Mouse (Mus musculus) midbrain, embryonic 16.5 days (tissue): ENCODE measurements around the gene Spred2. TPM values are rescaled to one million over a fixed set of nuclear protein-coding genes. Genes with fewer than 3 reads are reported as not detected.
"Not testable (repeated sequence)": the region's sequence is repeated elsewhere in the genome, so short reads cannot be mapped to it uniquely, and the experiment has no call there.

Experiments
- ATAC-seq: fragments of 200-750 bp; cut with Nextera tagmentation; 2 replicates; pipeline ENCODE4 v1.8.0; 2017; ENCODE audit warnings: moderate TSS enrichment
- H3K27ac ChIP-seq: fragments of 300-500 bp; sonication (generic); 2 replicates; pipeline ENCODE4 v1.5.1; 2014; ENCODE audit warnings: mild to moderate bottlenecking, low read length, mixed read lengths
- H3K27me3 ChIP-seq: fragments of 300-500 bp; sonication (generic); 2 replicates; pipeline ENCODE4 v1.6.1; 2014; ENCODE audit warnings: low read depth, low read length, mixed read lengths; ENCODE audit not compliant: control insufficient read depth, insufficient read depth
- H3K36me3 ChIP-seq: fragments of 300-500 bp; sonication (generic); 2 replicates; pipeline ENCODE4 v1.6.1; 2014; ENCODE audit warnings: mild to moderate bottlenecking, low read length, moderate library complexity, mixed read lengths; ENCODE audit not compliant: control insufficient read depth, insufficient read depth
- H3K4me1 ChIP-seq: fragments of 300-500 bp; sonication (generic); 2 replicates; pipeline ENCODE4 v1.6.1; 2014; ENCODE audit warnings: mild to moderate bottlenecking, low read length, mixed read lengths; ENCODE audit not compliant: control insufficient read depth, insufficient read depth
- H3K4me2 ChIP-seq: fragments of 300-500 bp; sonication (generic); 2 replicates; pipeline ENCODE4 v1.6.1; 2014; ENCODE audit warnings: mild to moderate bottlenecking, low read length, mixed read lengths
- H3K4me3 ChIP-seq: fragments of 300-500 bp; sonication (generic); 2 replicates; pipeline ENCODE4 v1.5.1; 2014; ENCODE audit warnings: low read depth, mild to moderate bottlenecking, low read length, moderate library complexity, mixed read lengths
- H3K9ac ChIP-seq: fragments of 300-500 bp; sonication (generic); 2 replicates; pipeline ENCODE4 v1.6.1; 2014; ENCODE audit warnings: low read depth, low read length, mixed read lengths
- H3K9me3 ChIP-seq: fragments of 300-500 bp; sonication (generic); replicated peaks from 2 replicates; pipeline ENCODE4 v1.6.1; 2014; ENCODE audit warnings: mild to moderate bottlenecking, low read length, mixed read lengths; ENCODE audit not compliant: control insufficient read depth, poor library complexity, severe bottlenecking
- WGBS: fragments of 180-500 bp; shearing (Covaris S2); extraction: QIAGEN DNeasy Blood & Tissue Kit; methylation state at CpG from one replicate; pipeline ENCODE4 v1.1.7; 2014; 5-methylcytosine and 5-hydroxymethylcytosine counted together
- polyA plus RNA-seq: library from polyadenylated mRNA; unstranded; fragments of >200 nt; fragmentation: Nextera tagmentation; extraction: Ambion mirVana; gene quantifications from 2 replicates; pipeline ENCODE4 v1.2.1, GENCODE M21; 2015

Gene Spred2
- polyA plus RNA-seq, 1 experiment from 2014 or later = 4.8 TPM

DNA sequence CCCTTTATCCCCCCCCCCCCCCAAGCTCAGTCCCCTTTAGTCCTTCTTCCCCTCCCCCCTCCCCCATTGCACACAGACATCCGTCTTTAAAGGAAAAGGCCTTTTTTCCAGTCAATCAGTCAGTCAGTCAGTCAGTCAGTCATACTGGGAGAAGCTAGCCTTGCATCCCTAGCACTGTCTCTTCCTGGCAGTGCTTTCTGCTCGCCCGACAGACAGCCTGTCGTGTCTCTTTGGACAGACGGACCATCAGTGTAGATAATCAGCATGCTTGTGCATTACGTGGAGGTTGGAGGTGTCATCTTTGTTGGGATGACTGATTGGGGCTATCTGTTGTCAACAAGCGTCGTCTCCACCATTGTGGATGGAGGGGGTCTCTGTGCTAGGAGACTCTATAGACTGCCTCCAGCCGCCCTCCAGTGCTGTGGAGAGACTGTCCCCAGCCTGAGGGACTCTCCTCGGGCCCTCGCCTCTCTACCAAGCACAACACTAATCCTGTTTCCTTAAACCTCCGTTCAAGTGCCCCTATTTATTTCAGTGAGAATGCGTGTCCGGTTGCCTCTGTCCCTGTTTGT lies 98.8 kb downstream of the Spred2 start:
- no peak overlapping the region for H3K9ac ChIP-seq
- H3K4me1 ChIP-seq = no peaks in the 10 kb centered on the region
- WGBS = 83% methylated on average over 14 of the region's 14 CpGs
- H3K36me3 ChIP-seq = peaks cover 42% of the 10 kb centered on the region
- no peaks in the 10 kb centered on the region for H3K27me3 ChIP-seq
- ATAC-seq = no peak
- H3K4me3 ChIP-seq = no peak overlapping the region
- no peak overlapping the region for H3K27ac ChIP-seq
- H3K4me2 ChIP-seq = no peak overlapping the region
- peaks cover 33% of the 10 kb centered on the region for H3K9me3 ChIP-seq

DNA sequence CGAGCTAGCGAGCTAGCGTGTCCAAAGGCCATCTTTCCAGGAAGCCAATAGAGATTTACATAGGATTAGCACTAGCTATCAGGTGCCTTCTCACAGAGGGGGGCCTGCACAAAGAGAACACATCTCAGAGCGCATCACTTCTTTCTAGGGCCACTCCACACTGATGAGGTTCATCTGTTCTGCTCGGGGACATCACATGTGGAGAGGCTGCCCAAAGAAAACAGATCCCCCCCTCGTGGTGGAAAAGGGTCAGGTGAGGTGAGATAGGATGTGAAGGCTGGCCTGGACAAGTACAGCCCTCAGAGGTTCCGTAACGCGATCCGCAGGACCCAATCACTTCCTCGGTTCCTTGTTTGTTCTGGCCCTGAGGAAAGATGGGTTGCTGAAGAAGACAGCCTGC lies 101.7 kb downstream of the Spred2 start:
- H3K36me3 ChIP-seq = peaks cover 13% of the 10 kb centered on the region
- no peak overlapping the region for H3K4me2 ChIP-seq
- H3K4me1 ChIP-seq = no peaks in the 10 kb centered on the region
- 57% methylated on average over 11 of the region's 11 CpGs for WGBS
- no peak overlapping the region for H3K9ac ChIP-seq
- H3K27me3 ChIP-seq = no peaks in the 10 kb centered on the region
- no peak overlapping the region for H3K27ac ChIP-seq
- no peak overlapping the region for H3K4me3 ChIP-seq
- H3K9me3 ChIP-seq = peaks cover 9% of the 10 kb centered on the region
- no peak for ATAC-seq

DNA sequence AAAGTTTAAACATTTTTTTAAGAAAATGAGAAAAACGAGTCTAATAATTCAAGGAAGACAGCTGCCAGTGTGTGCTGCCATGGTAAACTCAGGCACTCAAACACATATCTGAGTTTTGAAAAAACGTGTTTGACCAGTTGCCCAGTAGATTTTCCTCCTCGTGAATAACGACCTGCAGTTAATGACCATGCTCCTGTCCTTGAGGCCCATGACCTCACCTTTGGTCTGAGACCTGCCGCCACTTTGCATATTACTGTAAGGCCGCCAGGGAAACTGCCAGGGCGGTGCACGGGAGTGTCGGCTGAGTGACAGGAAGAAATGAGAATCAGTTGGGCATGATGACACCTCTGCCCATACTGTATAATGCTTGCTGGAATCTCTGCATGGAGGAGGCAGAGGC lies 103.5 kb downstream of the Spred2 start:
- Histone ChIP-seq H3K9ac (no peak overlapping the region), H3K4me1 (no peaks in the 10 kb centered on the region), H3K4me3 (no peak overlapping the region), H3K4me2 (no peak overlapping the region), H3K27ac (no peak overlapping the region), H3K36me3 (peaks cover 3% of the 10 kb centered on the region; the same call in 1 of the 2 replicates), H3K9me3 (no peaks in the 10 kb centered on the region), H3K27me3 (no peaks in the 10 kb centered on the region)
- ATAC-seq = no peak
- WGBS = 82% methylated on average over 9 of the region's 9 CpGs

GRCm38 (mm10) chr11:20028396-20028795 lies 104.2 kb downstream of the Spred2 start:
- no peak overlapping the region for H3K27ac ChIP-seq
- no peak overlapping the region for H3K4me2 ChIP-seq
- no peaks in the 10 kb centered on the region for H3K27me3 ChIP-seq
- no peak overlapping the region for H3K4me3 ChIP-seq
- H3K36me3 ChIP-seq = peaks cover 3% of the 10 kb centered on the region; the same call in 1 of the 2 replicates
- no peaks in the 10 kb centered on the region for H3K4me1 ChIP-seq
- WGBS = 87% methylated on average over 6 of the region's 6 CpGs
- H3K9me3 ChIP-seq = no peaks in the 10 kb centered on the region
- ATAC-seq = no peak
- no peak overlapping the region for H3K9ac ChIP-seq

GRCm38 (mm10) chr11:20029014-20029413 lies 104.8 kb downstream of the Spred2 start:
- no peak for ATAC-seq
- no peak overlapping the region for H3K9ac ChIP-seq
- WGBS = 94% methylated on average over 4 of the region's 4 CpGs
- no peak overlapping the region for H3K27ac ChIP-seq
- no peak overlapping the region for H3K4me3 ChIP-seq
- no peak overlapping the region for H3K4me2 ChIP-seq
- H3K36me3 ChIP-seq = peaks cover 3% of the 10 kb centered on the region; the same call in 1 of the 2 replicates
- H3K27me3 ChIP-seq = no peaks in the 10 kb centered on the region
- H3K4me1 ChIP-seq = no peaks in the 10 kb centered on the region
- H3K9me3 ChIP-seq = no peaks in the 10 kb centered on the region

DNA sequence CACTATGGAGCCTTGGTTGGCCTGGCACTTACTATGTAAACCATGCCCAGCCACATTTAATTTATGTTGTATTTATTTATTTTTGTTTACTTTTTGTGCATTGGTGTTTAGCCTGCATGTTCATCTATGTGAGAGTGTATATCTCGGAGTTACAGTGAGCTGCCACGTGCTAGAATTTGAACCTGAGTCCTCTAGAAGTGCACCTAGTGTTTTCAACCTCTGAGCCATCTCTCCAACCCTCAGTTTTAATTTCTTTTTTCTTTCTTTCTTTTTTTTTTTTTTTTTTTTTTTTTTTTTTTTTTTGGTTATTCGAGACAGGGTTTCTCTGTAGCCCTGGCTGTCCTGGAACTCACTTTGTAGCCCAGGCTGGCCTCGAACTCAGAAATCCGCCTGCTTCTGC lies 106.8 kb downstream of the Spred2 start:
- not testable (repeated sequence) for H3K4me1 ChIP-seq, H3K9ac ChIP-seq, H3K4me2 ChIP-seq, H3K9me3 ChIP-seq, H3K36me3 ChIP-seq, H3K27me3 ChIP-seq, H3K27ac ChIP-seq, H3K4me3 ChIP-seq, ATAC-seq
- WGBS = 91% methylated on average over 5 of the region's 5 CpGs

- H3K9ac ChIP-seq = no peak overlapping the region
- ATAC-seq = no peak
- no peak overlapping the region for H3K27ac ChIP-seq
- no peak overlapping the region for H3K4me3 ChIP-seq
- 0 out of 2 replicates have a peak, but pooled peaks cover under 1% of the 10 kb centered on the region for H3K36me3 ChIP-seq
- no peak overlapping the region for H3K4me2 ChIP-seq
- no peaks in the 10 kb centered on the region for H3K9me3 ChIP-seq
- no peaks in the 10 kb centered on the region for H3K4me1 ChIP-seq
- H3K27me3 ChIP-seq = no peaks in the 10 kb centered on the region
- whole genome bisulfite sequencing = 44% methylated on average over 8 of the region's 8 CpGs
Observed at GRCm38 (mm10) chr11:20031536-20031935, 107.4 kb downstream of the Spred2 start.

GRCm38 (mm10) chr11:20033541-20034160 lies 109.5 kb downstream of the Spred2 start:
- 75% methylated on average over 6 of the region's 6 CpGs for WGBS
- no peak for ATAC-seq
- H3K27ac ChIP-seq = no peak overlapping the region

GRCm38 (mm10) chr11:20034337-20034947 lies 110.3 kb downstream of the Spred2 start:
- ATAC-seq = no peak
- H3K36me3 ChIP-seq = no peaks in the 10 kb centered on the region
- H3K4me3 ChIP-seq = no peak overlapping the region
- no peaks in the 10 kb centered on the region for H3K9me3 ChIP-seq
- 77% methylated on average over 14 of the region's 14 CpGs for WGBS
- H3K4me1 ChIP-seq = peaks cover 4% of the 10 kb centered on the region; the same call in 1 of the 2 replicates
- no peak overlapping the region for H3K4me2 ChIP-seq
- H3K27me3 ChIP-seq = no peaks in the 10 kb centered on the region
- H3K9ac ChIP-seq = no peak overlapping the region
- no peak overlapping the region for H3K27ac ChIP-seq

More at GRCm38 (mm10) chr11:20033541-20034160, 109.5 kb downstream of the Spred2 start:
- Histone ChIP-seq H3K9me3 (no peaks in the 10 kb centered on the region), H3K4me1 (peaks cover 4% of the 10 kb centered on the region; the same call in 1 of the 2 replicates), H3K4me2 (no peak overlapping the region), H3K27me3 (no peaks in the 10 kb centered on the region), H3K4me3 (no peak overlapping the region), H3K36me3 (no peaks in the 10 kb centered on the region), H3K9ac (no peak overlapping the region)
